Mouse (Mus musculus): ENCODE measurements around the gene Hrasls5. TPM values are rescaled to one million over a fixed set of nuclear protein-coding genes. Genes with fewer than 3 reads are reported as not detected.
A peak's percentile ranks its signal among the peaks of the same experiment; 100 is the strongest.

The Hrasls5 gene
- total and polyA plus RNA-seq, 3 experiments: not detected

DNA sequence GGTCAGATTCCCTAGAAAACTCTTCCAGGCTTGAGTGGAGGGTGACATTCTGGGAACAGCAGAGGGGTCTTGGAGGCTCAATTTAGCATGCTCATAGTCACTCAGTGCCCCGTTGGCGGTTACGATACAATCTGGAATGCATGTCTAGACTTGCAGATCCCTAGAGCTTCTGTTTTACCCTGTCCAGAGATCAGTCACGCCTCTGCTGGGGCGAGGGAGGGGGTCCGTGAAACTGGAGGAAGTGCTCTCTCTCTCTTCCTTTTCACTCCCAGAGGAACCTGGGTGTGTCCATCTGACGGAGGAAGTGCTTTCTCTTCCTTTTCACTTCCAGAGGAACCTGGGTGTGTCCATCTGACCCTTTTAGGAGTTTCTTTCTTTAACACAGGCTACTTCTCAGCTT lies 29.2 kb upstream of the Hrasls5 start:
- Histone ChIP-seq H3K9ac (ENCODE audit: insufficient read depth, low read depth) (no peak overlapping the region), H3K27ac (ENCODE audit: insufficient read depth, low read depth) (no peak overlapping the region), H3K4me2 (ENCODE audit: insufficient read depth, low read depth, poor library complexity, severe bottlenecking) (0 out of 2 replicates have a peak overlapping the region, but pooled peaks have one; percentile 6), H3K79me2 (replicated peaks; ENCODE audit: control insufficient read depth, extremely low read depth, insufficient read depth, poor library complexity, severe bottlenecking) (no peaks in the 10 kb centered on the region), H3K9me3 (replicated peaks; ENCODE audit: low read length) (peaks cover 2% of the 10 kb centered on the region), H3K27me3 (replicated peaks) (no peaks in the 10 kb centered on the region), H3K4me1 (ENCODE audit: control insufficient read depth in 1 of 2, insufficient read depth in 2 of 2) (peaks cover 2 to 16% of the 10 kb centered on the region in 2 experiments; a peak in 3 of 4 replicates), H3K4me3 (replicated peaks in 1 of 3; ENCODE audit: low read depth in 2 of 3, low read length in 2 of 3, poor library complexity in 1 of 3) (no peak overlapping the region), H3K36me3 (replicated peaks in 1 of 2; ENCODE audit: control insufficient read depth in 1 of 2, insufficient read depth in 1 of 2, low read length in 1 of 2) (peaks cover 40 to 65% of the 10 kb centered on the region in 2 experiments)
- dilution Hi-C loops (cut with MboI; ENCODE audit: extremely low pct_ligation_motif_present, extremely low pct_unique_long_range_greater_than_20kb, low sequenced_read_pairs) (no loop called here), in situ Hi-C loops (cut with MboI; ENCODE audit: low pct_ligation_motif_present, low pct_unique_long_range_greater_than_20kb, low sequenced_read_pairs) (no loop called here)
- TF ChIP-seq USF2 (conservative IDR thresholded peaks at IDR 0.05; ENCODE audit: low read depth, low read length): no peak
- no peak for TF ChIP-seq TBP (conservative IDR thresholded peaks at IDR 0.05; ENCODE audit: low read depth, low read length)
- 0 out of 2 replicates have a peak, but pooled peaks have one; percentile 15 for TF ChIP-seq POLR2A (IDR thresholded peaks at IDR 0.05; ENCODE audit: low read depth, low read length)
- peak; percentile 40; the same call in 1 of the 2 replicates for TF ChIP-seq TCF12 (IDR thresholded peaks at IDR 0.05; ENCODE audit: low read depth, low read length)
- TF ChIP-seq IRF4 (IDR thresholded peaks at IDR 0.05; ENCODE audit: low read depth, low read length): peak; percentile 82
- TF ChIP-seq ELF1 (IDR thresholded peaks at IDR 0.05; ENCODE audit: low read depth, low read length): peak; percentile 38; the same call in 1 of the 2 replicates
- no peak for TF ChIP-seq MXI1 (IDR thresholded peaks at IDR 0.05; ENCODE audit: low read depth, low read length)
- peak; percentile 53 for TF ChIP-seq BHLHE40 (IDR thresholded peaks at IDR 0.05; ENCODE audit: low read depth, low read length)
- TF ChIP-seq MAZ (IDR thresholded peaks at IDR 0.05; ENCODE audit: low read depth, low read length): 0 out of 2 replicates have a peak, but pooled peaks have one; percentile 33
- TF ChIP-seq RCOR1 (conservative IDR thresholded peaks at IDR 0.05; ENCODE audit: low read depth, low read length): no peak
- TF ChIP-seq CHD2 (IDR thresholded peaks at IDR 0.05; ENCODE audit: low read length): no peak
- 0 out of 2 replicates have a peak, but pooled peaks have one; percentile 38 for TF ChIP-seq HCFC1 (IDR thresholded peaks at IDR 0.05; ENCODE audit: low read depth, low read length)
- TF ChIP-seq CHD1 (IDR thresholded peaks at IDR 0.05; ENCODE audit: low read depth, low read length): peak; percentile 93; the same call in 1 of the 2 replicates
- peak; percentile 18; the same call in 1 of the 2 replicates for TF ChIP-seq JUN (IDR thresholded peaks at IDR 0.05; ENCODE audit: insufficient read depth, low read depth, low read length)
- peak; percentile 61 for TF ChIP-seq EP300 (IDR thresholded peaks at IDR 0.05; ENCODE audit: low read length)
- DNase-seq (ENCODE audit: extremely low read depth): peak; percentile 35

DNA sequence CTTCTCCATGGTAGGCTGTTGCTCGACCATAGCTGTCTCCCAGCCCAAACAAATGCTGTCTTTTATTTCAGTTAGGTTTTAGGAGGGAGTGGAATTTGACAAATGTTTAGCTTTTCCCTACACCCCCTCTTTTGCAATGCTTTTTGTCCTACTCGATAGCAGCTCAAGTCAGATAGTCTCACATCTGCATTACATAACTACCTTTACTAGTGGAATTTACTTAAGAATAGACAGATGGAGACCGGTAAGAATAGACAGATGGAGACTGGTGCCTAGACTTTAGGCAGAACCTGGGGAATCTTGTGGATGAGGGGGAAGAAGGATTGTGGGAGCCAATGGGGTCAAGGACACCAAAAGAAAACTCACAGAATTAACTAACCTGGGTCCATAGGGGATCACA lies 28.7 kb upstream of the Hrasls5 start:
- peaks cover 4% of the 10 kb centered on the region for H3K9me3 ChIP-seq (replicated peaks; ENCODE audit: low read length)
- peaks cover 36 to 61% of the 10 kb centered on the region in 2 experiments for H3K36me3 ChIP-seq (replicated peaks in 1 of 2; ENCODE audit: control insufficient read depth in 1 of 2, insufficient read depth in 1 of 2, low read length in 1 of 2)
- H3K9ac ChIP-seq (ENCODE audit: insufficient read depth, low read depth): no peak overlapping the region
- in situ Hi-C loops (cut with MboI; ENCODE audit: low pct_ligation_motif_present, low pct_unique_long_range_greater_than_20kb, low sequenced_read_pairs): no loop called here
- H3K27ac ChIP-seq (ENCODE audit: insufficient read depth, low read depth): no peak overlapping the region
- dilution Hi-C loops (cut with MboI; ENCODE audit: extremely low pct_ligation_motif_present, extremely low pct_unique_long_range_greater_than_20kb, low sequenced_read_pairs): no loop called here
- H3K4me3 ChIP-seq (replicated peaks in 1 of 3; ENCODE audit: low read depth in 2 of 3, low read length in 2 of 3, poor library complexity in 1 of 3): no peak overlapping the region
- no peaks in the 10 kb centered on the region for H3K79me2 ChIP-seq (replicated peaks; ENCODE audit: control insufficient read depth, extremely low read depth, insufficient read depth, poor library complexity, severe bottlenecking)
- no peaks in the 10 kb centered on the region for H3K27me3 ChIP-seq (replicated peaks)
- no peak overlapping the region for H3K4me2 ChIP-seq (ENCODE audit: insufficient read depth, low read depth, poor library complexity, severe bottlenecking)
- no peak for TF ChIP-seq NRF1 (IDR thresholded peaks at IDR 0.05; ENCODE audit: low read depth, low read length)
- TF ChIP-seq MAFK (IDR thresholded peaks at IDR 0.05; ENCODE audit: insufficient replicate concordance, low read length): no peak
- TF ChIP-seq MEF2A (IDR thresholded peaks at IDR 0.05; ENCODE audit: borderline replicate concordance, low read depth, low read length): no peak
- no peak for TF ChIP-seq MAZ (IDR thresholded peaks at IDR 0.05; ENCODE audit: low read depth, low read length)
- no peak for TF ChIP-seq UBTF (IDR thresholded peaks at IDR 0.05; ENCODE audit: low read depth, low read length)
- TF ChIP-seq TCF12 (IDR thresholded peaks at IDR 0.05; ENCODE audit: low read depth, low read length): no peak
- TF ChIP-seq BHLHE40 (IDR thresholded peaks at IDR 0.05; ENCODE audit: low read depth, low read length): no peak
- no peak for TF ChIP-seq MYC (IDR thresholded peaks at IDR 0.05; ENCODE audit: low read depth, low read length)
- no peak for TF ChIP-seq ZKSCAN1 (IDR thresholded peaks at IDR 0.05; ENCODE audit: borderline replicate concordance, low read depth, low read length)
- TF ChIP-seq EP300 (IDR thresholded peaks at IDR 0.05; ENCODE audit: low read length): no peak
- no peak for TF ChIP-seq POLR2AphosphoS2 (IDR thresholded peaks at IDR 0.05; ENCODE audit: low read depth, low read length)
- TF ChIP-seq JUN (IDR thresholded peaks at IDR 0.05; ENCODE audit: insufficient read depth, low read depth, low read length): no peak
- no peak for TF ChIP-seq MAX (IDR thresholded peaks at IDR 0.05; ENCODE audit: low read length)
- TF ChIP-seq CTCF (conservative IDR thresholded peaks at IDR 0.05 in 1 of 2, IDR thresholded peaks at IDR 0.05 in 1 of 2; ENCODE audit: low read depth in 2 of 2, low read length in 2 of 2): no peak
- no peak for TF ChIP-seq ZNF384 (IDR thresholded peaks at IDR 0.05; ENCODE audit: low read depth, low read length)
- TF ChIP-seq POLR2A (IDR thresholded peaks at IDR 0.05; ENCODE audit: low read depth, low read length): no peak
- TF ChIP-seq ETS1 (conservative IDR thresholded peaks at IDR 0.05; ENCODE audit: low read depth, low read length): no peak
- no peak for TF ChIP-seq NELFE (IDR thresholded peaks at IDR 0.05; ENCODE audit: low read depth, low read length)
- H3K4me1 ChIP-seq (ENCODE audit: control insufficient read depth in 1 of 2, insufficient read depth in 2 of 2): peaks cover 2 to 16% of the 10 kb centered on the region in 2 experiments; a peak in 3 of 4 replicates
- DNase-seq (ENCODE audit: extremely low read depth): no peak

All from CH12.LX (cell line).